Mouse (Mus musculus): ENCODE results near the gene Nudt7.

The Nudt7 gene

DNA sequence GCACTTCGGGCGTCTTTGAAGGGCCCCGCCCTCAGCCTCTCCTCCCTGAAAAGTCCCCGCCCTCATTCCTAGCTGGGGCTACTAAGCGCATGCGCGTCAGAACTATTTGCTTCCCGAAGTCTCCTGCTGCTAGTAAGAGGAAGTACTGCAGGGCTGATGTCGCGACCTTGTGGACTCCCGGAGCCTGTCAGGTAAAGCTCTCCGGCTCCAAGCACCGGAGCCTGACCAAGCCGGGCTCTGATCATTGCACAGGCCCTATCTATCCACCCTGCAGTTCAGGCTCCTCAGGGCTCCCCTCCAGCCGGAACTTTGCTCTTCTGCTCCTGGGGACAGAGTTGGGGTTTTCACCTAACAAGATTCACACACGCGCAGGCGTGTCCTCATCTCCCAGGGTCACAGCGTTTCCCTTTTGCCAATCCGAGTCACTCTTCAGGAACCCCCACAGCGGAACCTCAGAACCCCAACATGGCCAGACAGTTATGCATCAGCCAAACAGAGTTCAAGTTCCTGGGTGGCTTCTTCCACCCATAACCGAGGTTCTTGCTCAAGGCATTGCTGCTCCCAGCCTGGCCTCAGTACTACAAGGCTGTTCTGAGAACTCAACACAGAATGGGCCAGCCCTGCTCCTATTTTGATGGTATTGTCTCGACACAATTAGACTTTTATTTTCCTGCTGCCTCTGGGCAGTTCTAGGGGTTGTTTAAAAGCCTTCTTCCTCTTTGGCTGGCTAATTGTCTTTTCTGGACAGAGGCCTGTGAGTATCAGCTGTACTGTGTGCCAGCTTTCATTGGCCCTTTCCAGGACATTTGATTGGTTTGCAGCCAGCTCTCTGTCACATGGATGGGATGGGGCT lies at the start of gene Nudt7:
Gene Nudt7, plus strand, starts transcription at position 48 of the 853 bp plus-strand sequence.
- DNase-seq: peak; percentile 87

DNA sequence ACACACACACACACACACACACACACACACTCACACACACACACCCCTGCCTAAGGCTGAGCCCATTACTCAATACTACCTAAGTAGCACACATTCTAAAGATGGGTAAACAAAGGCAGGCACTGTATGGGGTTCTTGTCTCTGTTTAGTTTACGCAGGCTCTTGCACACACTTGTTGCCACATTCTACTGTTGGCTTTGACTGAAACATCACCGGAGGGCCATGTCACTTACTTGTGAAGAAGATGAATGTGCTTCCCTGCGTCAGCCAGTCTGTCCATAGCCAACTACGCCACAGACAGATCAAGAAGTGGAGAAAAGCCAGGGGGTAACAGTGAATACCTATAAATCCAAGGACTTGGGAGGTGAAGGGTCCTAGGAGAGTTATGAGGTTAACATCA lies 45.4 kb upstream of the Nudt7 start:
- no peak for DNase-seq

DNA sequence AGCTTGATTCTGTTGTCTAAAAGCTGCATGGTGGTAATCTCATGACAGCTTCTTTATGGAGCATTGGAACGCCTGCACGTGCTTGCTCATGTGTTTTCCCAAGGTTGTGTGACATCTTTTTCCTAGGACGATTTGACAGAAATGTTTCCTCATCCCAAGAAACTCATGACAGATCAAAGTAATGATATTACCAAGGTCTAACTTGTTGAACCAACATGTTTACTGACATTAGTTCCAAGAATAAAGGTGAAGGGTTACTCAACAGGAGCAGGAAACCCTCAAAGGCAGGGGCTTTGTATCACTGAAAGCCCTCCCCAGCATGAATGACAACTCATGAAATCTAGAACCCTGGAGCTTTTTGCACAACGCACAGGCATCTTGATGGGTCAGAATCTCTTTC lies 42.6 kb upstream of the Nudt7 start:
- DNase-seq: no peak

DNA sequence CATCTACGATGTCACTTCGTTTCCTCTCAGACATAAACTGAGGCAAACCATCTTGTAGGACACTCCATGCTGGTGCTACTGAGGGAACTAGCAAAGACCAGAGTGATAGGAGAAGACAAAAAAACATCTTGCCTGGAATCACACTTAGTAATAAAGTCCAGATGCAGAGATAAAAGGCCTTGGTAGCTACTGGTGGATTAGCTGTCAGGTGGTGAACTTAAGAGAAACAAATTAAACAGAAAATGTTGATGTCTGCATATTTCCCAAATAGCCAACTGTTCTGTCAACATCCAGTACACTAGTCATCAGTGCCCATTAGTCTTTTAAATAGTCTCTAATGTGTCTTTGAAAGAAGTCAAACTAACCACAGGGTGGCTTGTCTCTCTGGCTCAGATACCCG lies 40.0 kb upstream of the Nudt7 start:
- no peak for DNase-seq

DNA sequence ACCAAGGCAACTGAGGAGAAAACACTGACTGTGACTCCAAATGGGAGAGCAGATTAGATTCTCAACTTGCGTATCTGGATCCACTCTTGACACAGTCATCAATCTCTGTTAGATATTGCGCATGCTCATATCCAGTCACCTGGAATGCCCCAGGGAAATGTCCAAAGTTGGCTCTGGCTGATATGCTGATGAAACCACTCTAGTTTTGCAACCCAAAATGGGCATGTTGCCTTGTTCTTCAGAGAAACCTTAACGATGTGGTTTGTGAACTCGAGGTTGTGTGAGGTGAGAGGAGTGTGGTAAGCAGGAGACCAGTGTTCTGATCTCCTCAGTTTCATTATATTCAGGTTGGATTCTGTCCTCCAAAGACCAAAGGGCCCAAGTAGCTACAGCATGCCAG lies 38.8 kb upstream of the Nudt7 start:
- no peak for DNase-seq

DNA sequence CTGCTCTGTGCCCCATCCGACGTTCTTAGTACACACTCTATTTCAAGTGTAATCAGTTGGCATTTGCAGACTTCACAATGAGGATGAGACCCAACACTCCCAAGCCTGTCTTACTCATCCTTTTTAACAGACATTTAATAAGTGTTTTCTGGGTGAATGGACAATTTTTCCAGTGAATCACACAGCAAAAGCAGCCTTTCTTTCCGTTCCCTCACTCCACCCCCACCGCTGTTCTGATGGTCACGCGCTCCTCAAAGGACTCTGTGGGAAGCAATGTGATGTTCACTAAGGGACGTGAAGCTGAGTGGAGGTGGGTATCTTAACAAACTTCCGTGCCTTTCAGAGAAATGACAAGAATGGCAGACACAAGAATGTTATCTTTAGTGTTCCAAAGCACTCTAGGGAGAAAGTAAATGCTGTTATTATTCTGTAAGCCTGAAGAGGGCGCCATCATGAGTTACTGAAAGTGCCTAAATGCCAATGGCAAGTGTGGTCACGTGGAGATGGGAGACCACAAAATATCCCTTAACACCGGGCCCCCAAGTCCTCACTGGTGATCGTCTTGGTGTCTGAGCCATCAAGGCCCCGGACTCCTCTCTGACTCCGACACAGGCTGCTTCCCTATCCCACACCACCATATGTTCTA lies 32.7 kb upstream of the Nudt7 start:
- no peak for DNase-seq

DNA sequence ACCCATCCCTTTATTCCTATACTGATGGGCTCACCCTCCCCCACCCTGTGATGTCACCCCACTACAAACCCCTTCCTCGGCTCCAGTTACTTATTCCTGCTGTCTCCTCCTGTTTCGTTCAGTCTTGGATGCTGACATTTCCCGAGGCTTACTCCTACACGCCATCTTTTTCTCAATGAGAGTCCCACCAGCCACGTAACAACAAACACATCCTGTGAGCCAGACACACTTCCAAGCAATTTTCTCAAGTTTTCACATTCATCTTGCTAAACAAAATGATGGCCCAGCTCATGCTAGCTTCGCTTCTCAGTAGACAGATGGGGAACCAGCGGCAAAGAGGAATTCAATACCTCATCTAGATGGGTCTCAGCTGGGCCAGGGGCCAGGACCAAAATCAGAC lies 30.0 kb upstream of the Nudt7 start:
- no peak for DNase-seq

DNA sequence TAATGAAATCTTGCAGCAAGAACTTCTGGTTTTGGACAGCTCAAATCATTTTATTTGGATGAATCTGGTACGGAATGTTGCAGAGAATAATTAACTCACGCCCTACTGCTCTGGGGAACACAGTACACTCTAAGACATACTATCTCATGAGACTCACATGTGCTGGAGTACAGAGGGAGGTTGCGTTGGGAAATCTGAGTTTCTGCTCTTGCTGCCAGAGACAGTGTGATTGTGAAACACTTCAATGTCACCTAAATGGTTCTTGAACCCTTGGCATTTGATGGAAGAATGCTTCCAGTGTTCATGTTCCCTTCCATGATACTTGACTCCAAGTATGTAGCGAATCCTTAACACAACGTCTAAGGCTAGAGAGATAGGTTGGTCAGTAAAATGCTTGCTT lies 27.4 kb upstream of the Nudt7 start:
- DNase-seq: no peak

DNA sequence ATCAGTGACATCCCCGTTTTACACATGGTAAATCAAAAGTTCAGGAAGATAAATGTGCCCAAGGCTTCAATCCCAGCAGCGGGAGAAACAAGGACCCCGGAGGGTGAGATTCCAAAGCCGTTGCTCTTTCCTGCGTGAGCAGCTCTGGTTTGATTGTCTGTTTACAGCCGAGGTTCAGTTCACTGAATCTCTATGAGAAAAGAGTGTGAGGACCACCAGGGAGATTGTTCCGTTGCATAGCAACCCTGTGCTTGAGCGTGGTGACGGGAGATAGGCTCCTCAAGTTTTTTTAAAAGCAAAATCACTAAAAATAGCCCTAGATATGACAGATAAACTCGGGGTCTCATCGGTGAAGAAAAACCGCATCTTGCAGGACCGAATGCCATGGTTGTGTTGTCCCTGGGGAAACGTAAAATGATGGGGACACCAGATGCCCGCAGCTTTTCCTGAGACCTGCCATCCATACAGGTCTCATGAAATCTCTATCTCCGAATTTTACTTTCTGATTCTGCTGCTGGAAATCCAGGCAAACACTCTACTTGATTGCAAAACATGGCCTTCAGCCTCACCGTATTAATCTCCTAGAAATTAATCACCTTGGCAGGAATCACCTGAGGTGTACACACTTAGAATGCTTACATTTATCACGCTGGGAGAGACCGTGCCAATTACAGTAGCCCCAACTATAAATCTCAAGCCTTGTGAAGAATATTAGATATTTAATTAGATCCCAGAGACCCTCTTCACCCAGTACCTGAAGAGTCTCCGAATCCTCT lies 23.8 kb upstream of the Nudt7 start:
- DNase-seq: no peak

DNA sequence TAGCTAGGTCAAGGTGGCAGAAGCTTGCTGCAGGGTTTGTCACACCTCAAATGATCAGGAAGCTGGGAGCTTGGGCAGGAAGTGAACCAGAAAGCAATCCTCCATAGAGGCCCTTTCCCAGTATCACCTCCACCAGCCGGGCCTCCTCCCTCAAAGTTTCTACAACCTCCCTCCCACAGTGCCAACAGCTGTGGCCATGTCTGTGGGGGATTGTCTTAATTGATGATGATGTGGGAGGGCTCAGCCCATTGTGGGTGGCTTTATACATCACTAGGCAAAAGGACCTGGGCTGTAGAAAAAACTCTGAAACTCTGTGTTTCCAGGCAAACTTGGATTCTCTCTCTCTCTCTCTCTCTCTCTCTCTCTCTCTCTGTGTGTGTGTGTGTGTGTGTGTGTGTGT lies 18.3 kb upstream of the Nudt7 start:
- DNase-seq: no peak

DNA sequence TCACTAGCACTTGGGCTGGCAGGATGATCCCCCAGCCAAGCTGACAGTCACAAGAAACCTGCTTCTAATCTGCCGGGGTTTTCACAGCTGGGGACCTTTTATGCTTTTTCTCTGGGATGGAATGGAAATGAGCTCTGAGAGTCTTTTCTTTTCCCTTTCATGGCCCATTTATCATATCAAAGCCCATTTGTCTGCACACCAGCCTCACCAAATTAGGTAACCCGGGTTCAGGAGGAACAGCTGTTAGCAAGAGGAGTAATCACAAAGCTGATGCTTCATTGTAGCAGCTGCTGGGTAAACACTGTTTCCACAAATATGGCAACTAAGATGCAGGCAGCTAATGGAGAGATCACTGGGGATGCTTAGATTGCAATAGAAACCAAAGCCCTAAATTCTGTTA lies 17.3 kb upstream of the Nudt7 start:
- no peak for DNase-seq

DNA sequence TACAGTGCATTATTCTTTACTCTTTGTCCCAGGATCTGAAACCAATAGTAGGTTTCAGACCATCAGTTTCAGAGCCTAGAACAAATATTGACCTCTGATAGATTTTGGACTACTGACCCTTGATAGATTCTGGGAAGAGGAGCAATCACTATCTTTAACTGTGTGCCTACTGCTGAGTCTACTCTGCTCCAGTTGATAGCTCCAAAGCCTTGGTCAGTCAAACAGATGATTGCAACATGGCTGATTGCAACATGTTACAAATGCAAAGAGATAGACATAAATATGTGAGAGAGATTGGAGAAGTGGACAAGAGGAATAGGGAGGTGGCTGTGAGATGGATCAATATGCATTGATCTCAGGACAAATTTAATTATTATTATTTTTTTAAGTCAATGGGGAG lies 15.9 kb upstream of the Nudt7 start:
- DNase-seq: no peak

DNA sequence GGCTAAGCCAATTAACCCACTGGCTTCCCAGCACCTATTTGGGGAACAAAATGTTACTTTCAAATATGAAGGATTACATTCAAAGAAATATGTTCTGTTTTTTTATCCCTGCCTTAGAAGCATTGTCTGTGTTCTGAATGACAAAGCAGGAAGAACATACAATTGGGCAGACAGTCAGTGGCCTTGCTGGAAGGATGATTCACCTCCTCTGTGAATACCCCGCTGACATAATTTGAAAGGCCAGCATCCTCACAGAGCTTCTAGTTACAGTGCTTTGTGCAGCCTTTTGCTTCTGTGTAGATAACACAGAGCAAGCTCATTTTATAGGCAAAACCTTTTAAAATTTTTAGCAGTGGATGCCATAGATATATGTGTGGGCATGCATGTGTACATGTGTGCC lies 11.6 kb upstream of the Nudt7 start:
- no peak for DNase-seq

DNA sequence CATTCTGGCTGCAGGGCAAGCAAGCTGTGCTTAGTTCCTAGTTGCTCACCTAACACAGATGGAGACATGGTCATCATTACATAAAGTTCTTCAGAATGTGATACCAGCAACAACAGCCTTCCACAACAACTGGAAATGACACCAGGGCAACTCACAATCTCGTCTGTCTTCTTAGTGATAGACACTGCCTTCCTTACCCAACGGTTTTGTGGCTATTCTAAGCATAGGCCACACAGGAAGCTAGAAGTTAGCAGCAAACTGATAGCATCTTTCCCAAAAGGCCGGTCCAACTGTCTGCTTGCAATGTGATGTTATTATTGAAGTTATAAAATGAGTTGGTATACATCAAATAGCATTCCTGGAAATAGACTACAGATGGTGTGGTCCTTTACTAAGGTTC lies 9.7 kb upstream of the Nudt7 start:
- DNase-seq: no peak

DNA sequence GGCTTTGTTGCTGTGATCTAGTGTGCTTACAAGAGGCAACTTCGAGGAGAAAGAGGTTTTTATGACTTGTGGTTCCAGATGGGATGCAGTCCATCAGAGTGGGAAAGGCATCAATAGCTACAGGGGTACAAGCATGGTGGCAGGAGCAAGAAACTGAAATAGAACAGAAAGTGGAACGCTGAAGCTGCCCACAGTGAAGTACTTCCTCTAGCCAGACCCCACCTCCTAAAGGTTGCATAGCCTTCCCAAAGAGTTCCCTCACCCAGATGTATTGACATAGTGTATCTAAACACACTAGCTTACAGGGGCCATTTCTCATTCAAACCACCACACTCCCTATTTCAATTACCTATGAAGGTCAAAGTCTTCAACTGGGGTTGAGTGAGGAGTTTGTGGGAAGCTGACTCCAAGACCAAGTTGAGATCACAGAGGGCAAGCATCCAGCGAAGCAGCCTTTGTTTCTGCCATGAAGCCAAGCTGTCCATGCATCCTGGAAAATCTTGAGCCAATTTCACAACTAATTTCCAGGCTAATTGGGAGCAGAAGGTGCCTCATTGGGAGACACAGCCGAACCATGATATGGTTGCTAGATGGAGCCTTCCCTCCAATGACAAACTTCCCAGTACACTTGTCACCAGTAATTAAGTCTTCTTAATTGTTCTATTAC lies 9.1 kb upstream of the Nudt7 start:
- DNase-seq: no peak

DNA sequence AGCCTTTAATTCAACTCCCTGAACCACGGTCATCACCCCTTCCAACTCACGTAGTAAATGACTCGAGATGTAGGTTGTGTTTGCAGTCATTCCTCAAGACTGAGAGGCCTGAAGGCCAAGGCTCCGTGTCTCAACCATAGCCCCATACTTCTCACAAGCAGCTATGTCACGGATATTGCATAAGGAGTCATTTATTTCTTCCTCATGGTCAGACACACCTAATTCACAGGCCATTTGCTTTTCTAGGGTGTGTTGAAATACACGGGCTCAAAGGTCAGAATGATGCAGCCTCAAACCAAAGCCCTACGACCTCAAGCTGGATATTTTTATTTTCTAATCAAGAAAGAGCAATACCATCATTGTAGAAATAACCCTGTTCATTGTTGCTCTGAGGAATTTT lies 2.5 kb upstream of the Nudt7 start:
- no peak for DNase-seq

DNA sequence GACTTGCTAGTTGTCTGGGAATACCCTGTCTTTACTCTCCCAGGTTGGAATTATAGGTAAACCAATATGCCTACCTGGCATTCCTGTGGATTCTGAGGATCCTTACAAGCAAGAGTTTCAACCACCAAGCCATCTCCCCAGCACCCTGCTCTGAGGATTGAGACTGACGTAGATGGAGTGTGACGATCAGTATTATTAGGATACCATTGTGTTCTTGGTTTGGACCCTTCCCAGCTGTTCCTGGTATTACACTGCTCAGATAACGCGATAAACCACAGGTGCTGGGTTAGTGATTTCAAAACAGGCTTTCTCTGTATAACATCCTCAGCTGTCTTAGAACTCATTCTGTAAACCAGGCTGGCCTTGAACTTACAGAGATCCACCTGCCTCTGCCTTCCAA lies 1.9 kb upstream of the Nudt7 start:
- DNase-seq: no peak

DNA sequence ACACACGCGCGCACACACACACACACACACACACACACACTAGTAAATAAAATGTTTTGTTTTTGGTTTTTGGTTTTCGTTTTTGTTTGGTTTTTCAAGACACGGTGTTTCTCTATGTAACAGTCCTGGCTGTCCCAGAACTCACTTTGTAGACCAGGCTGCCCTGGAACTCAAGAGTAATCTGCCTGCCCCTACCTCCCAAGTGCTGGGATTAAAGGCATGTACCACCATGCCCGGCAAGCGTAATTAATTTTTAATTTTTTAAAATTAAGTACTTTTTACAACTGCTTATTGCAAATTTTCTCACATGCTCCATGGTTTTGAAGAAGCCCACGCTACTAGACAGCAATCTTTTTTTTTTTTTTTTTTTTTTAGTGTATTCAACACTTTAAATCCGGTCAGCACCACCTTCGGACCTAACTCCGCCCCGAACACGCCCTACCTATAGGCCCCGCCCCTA lies 277 bp upstream of the Nudt7 start:
- DNase-seq: no peak

DNA sequence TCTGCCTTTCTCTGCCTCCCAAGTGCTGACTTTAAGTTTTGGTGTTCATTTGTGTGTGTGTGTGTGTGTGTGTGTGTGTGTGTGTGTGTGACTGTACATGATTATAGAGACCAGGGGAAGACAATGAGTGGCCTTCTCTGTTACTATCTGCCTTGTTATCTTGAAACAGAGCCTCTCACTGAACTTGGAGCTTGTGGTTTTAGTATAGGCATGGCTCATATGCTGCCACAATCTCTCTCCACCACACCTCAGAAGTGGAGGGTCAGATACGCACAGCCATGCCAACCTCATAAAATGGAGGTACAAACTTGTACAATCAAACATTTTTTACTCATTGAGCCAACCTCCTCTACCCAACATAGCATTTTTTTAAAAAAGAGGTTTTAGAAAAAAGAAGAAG lies 3.4 kb downstream of the Nudt7 start:
- DNase-seq: no peak

DNA sequence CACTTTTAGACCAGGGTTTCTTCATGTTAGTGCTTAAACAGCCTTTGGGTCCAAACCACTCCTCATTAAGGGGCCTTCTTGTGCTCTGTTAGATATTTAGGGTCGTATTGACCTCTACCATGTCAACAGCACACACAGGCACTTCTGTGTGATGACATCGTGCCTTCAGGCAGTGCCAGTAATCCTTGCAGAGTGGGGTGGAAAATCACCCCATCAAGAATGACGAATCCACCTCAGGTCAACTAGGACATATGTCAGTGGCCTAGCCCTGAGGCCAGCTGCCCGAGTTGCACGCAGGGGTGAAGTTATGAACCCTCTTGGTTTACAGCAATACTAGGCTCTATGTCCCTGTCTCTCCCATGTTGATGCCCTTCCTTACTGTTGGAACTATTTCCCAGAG lies 3.8 kb downstream of the Nudt7 start:
- no peak for DNase-seq

DNA sequence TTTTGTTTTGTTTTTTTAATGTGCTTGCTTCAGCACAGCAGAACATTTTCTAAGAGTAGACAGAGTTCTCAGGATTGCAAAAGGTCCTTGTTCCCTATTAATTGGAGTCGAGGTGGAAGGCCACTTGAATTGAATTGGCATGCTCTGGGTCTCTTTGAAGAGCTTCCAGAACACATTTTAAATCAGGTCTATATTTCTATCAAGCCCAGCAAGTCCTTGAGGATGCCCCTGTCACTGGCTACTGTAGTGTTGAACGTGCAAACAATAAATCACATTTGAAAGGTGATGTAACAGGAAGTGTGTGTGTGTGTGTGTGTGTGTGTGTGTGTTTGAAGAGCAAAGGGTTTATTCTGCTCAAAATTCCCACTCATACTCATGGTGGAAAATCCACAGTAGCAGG lies 7.1 kb downstream of the Nudt7 start:
- DNase-seq: no peak

DNA sequence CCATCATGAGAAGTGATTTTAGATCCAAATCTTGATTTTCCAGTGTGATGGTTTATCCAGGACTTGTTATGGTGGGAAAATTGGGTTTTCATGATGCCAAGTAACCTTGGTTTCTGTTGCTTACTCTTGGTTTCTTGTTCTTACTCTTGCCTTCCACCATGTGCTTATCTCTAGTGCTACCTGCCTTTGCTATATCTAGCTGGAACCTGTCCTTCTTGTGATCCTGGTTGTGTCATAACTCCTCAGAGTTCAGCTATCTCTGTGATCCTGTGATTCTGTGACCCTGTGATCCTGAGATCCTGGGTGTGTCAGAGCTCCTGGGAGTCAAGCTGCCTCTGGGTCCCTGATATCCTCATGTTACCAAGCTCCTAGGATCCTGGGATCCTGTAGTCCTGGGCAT lies 8.8 kb downstream of the Nudt7 start:
- DNase-seq: no peak

DNA sequence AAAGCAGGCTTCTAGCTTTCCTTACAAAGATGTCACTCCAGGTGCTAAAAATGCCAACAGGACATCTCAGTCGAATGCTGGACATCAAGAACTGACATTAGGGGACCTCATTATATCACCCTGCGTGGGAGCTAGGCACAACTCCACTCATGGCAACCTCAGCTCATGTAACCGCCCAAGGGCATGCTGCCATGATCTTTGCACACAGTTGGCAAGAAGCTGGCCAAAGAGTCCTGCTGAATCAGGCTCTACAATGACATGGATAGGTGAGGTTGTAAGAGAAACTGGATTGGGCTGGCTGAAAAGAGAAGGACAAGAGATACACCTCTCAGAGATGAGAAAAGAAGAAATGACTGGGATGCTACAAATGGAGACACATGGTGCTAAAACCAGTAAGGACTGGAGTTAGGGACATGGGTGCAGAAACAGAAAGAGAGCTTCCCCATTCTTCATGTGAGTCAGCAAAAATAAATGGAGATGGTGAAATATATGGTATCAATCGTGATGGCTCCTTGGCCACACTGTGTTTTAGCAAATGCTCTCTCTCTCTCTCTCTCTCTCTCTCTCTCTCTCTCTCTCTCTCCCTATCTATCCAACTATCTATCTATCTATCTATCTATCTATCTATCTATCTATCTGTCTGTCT lies 10.4 kb downstream of the Nudt7 start:
- DNase-seq: no peak
